Mouse (Mus musculus): ENCODE measurements around the gene Mrps36. TPM values are rescaled to one million over a fixed set of nuclear protein-coding genes. Genes with fewer than 3 reads are reported as not detected.
A peak's percentile ranks its signal among the peaks of the same experiment; 100 is the strongest.
"Not testable (repeated sequence)": the region's sequence is repeated elsewhere in the genome, so short reads cannot be mapped to it uniquely, and the experiment has no call there.

Mrps36 gene
- total RNA-seq, 1 experiment from 2014 or later: 116 TPM

GRCm38 (mm10) chr13:100732756-100733155, 11.7 kb downstream of the Mrps36 start:
- no peak for DNase-seq

- DNase-seq: not testable (repeated sequence)
Measured at GRCm38 (mm10) chr13:100731462-100732046, 12.9 kb downstream of the Mrps36 start.

GRCm38 (mm10) chr13:100730861-100731176, 13.6 kb downstream of the Mrps36 start, which contains the start of gene Cdk7:
Gene Cdk7 (minus strand): TSS chr13:100730939.
- peak; percentile 94 for DNase-seq

- no peak for DNase-seq
Measured at GRCm38 (mm10) chr13:100730153-100730860, 14.2 kb downstream of the Mrps36 start.

GRCm38 (mm10) chr13:100728530-100728929, 15.9 kb downstream of the Mrps36 start:
- DNase-seq: not testable (repeated sequence)

- DNase-seq: no peak
Measured at GRCm38 (mm10) chr13:100728086-100728485, 16.4 kb downstream of the Mrps36 start.

GRCm38 (mm10) chr13:100725194-100725593, 19.3 kb downstream of the Mrps36 start:
- no peak for DNase-seq

GRCm38 (mm10) chr13:100724051-100724754, 20.3 kb downstream of the Mrps36 start:
- no peak for DNase-seq

GRCm38 (mm10) chr13:100721656-100722055, 22.8 kb downstream of the Mrps36 start:
- no peak for DNase-seq

- DNase-seq: no peak
Measured at GRCm38 (mm10) chr13:100715467-100715866, 29.0 kb downstream of the Mrps36 start.

GRCm38 (mm10) chr13:100706206-100706605, 38.3 kb downstream of the Mrps36 start:
- no peak for DNase-seq

GRCm38 (mm10) chr13:100703468-100703867, 41.0 kb downstream of the Mrps36 start:
- no peak for DNase-seq

GRCm38 (mm10) chr13:100698866-100699265, 45.6 kb downstream of the Mrps36 start:
- no peak for DNase-seq

- no peak for DNase-seq
Measured at GRCm38 (mm10) chr13:100697541-100697940, 46.9 kb downstream of the Mrps36 start.

- no peak for DNase-seq
Measured at GRCm38 (mm10) chr13:100687513-100687912, 56.9 kb downstream of the Mrps36 start.

Other genes starting within 250 kb of the Mrps36 start
- gene Ocln, start 191.9 kb downstream of the Mrps36 start, total RNA-seq (2021): 9.5 and 10.7 TPM in 2 replicates
- gene Marveld2, start 127.7 kb downstream of the Mrps36 start, total RNA-seq (2021): 0.61 and 0.86 TPM in 2 replicates
- gene Ak6, start 93.7 kb downstream of the Mrps36 start, total RNA-seq (2021): 68.4 and 77.9 TPM in 2 replicates
- 22.6 and 22.8 TPM in 2 replicates for gene Rad17, start 93.6 kb downstream of the Mrps36 start, total RNA-seq (2021)
- gene Taf9, start 93.1 kb downstream of the Mrps36 start, total RNA-seq (2021): 4.9 and 13.1 TPM in 2 replicates
- gene Ccdc125, start 74.9 kb downstream of the Mrps36 start, total RNA-seq (2021): 0.62 and 1.3 TPM in 2 replicates
- 38.5 and 45.6 TPM in 2 replicates for gene Cdk7, start 13.7 kb downstream of the Mrps36 start, total RNA-seq (2021)
- 2.1 and 2.5 TPM in 2 replicates for gene Cenph, start 31.2 kb upstream of the Mrps36 start, total RNA-seq (2021)
- 9.4 and 12.2 TPM in 2 replicates for gene Ccnb1, start 41.9 kb upstream of the Mrps36 start, total RNA-seq (2021)
- 46.1 and 47.9 TPM in 2 replicates for gene Slc30a5, start 88.8 kb upstream of the Mrps36 start, total RNA-seq (2021)